Mouse (Mus musculus) small intestine, adult 2 months (tissue): ENCODE data around the gene Tmub2. TPM values are rescaled to one million over a fixed set of nuclear protein-coding genes. Genes with fewer than 3 reads are reported as not detected.

Source experiments
- H3K27ac ChIP-seq: fragments of 200-500 bp; 2 replicates; pipeline ENCODE4 v1.5.1; 2012; ENCODE audit warnings: low read depth, low read length, control low read depth, inconsistent platforms; ENCODE audit not compliant: insufficient read depth
- H3K27me3 ChIP-seq: fragments of 200-500 bp; 2 replicates; pipeline ENCODE4 v1.6.1; 2012; ENCODE audit warnings: mild to moderate bottlenecking, moderate library complexity, low read length, inconsistent platforms; ENCODE audit not compliant: control insufficient read depth, insufficient read depth
- H3K36me3 ChIP-seq: fragments of 200-500 bp; 2 replicates; pipeline ENCODE4 v1.6.1; 2012; ENCODE audit warnings: mild to moderate bottlenecking, low read length, control low read depth, inconsistent platforms; ENCODE audit not compliant: control insufficient read depth, insufficient read depth
- H3K4me1 ChIP-seq: fragments of 200-500 bp; 2 replicates; pipeline ENCODE4 v1.6.1; 2012; ENCODE audit warnings: low read length, inconsistent platforms, mixed read lengths; ENCODE audit not compliant: control insufficient read depth, insufficient read depth, insufficient read length
- H3K4me3 ChIP-seq: fragments of 200-500 bp; 2 replicates; pipeline ENCODE4 v1.5.1; 2012; ENCODE audit warnings: low read depth, mild to moderate bottlenecking, control low read depth, inconsistent platforms, low read length, moderate library complexity
- CTCF ChIP-seq: fragments of 200-500 bp; IDR thresholded peaks from 2 replicates; pipeline ENCODE4 v1.5.1; 2012; ENCODE audit warnings: low read depth, mild to moderate bottlenecking, control low read depth, inconsistent platforms, low read length, moderate library complexity, mixed read lengths; ENCODE audit not compliant: insufficient replicate concordance, insufficient read length; ENCODE audit errors: extremely low read depth
- POLR2A ChIP-seq: fragments of 200-500 bp; IDR thresholded peaks from 2 replicates; pipeline ENCODE4 v1.6.1; 2012; ENCODE audit warnings: low read depth, mild to moderate bottlenecking, control low read depth, inconsistent platforms, low read length, moderate library complexity
- WGBS: fragments of 180-500 bp; shearing (Covaris S2); methylation state at CpG from one replicate; pipeline ENCODE4 v1.1.7; 2018; 5-methylcytosine and 5-hydroxymethylcytosine counted together
- polyA plus RNA-seq: library from polyadenylated mRNA; depleted of rRNA; stranded (reverse); fragments of >200 nt; gene quantifications from 2 replicates; pipeline ENCODE4 v1.2.3, GENCODE M21; 2012

The Tmub2 gene
- polyA plus RNA-seq, 1 experiment: 60.2 TPM

DNA sequence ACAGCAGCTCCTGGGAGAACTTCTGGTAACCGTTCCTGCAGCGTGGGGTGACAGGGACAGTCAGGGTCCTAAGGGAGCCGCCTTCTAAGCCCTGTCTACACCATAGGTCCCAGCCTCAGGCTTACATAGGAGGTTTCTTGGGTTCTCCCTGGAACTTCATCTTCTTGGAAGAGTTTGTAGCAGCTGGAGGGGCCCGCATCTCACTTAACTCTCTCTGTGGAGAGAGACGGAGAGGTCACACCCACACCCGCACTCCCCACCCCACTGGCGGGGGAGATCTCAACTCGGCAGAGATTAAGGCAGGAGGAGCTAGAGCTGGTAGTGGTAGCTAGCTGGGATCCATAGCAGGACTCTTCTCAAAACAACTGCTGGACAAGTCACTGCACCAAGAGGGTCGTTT lies 23.4 kb downstream of the Tmub2 start:
- H3K4me1 ChIP-seq: peaks cover 21% of the 10 kb centered on the region
- WGBS: 76% methylated on average over 9 of the region's 9 CpGs
- H3K4me3 ChIP-seq: no peak overlapping the region
- H3K27ac ChIP-seq: no peak overlapping the region
- H3K36me3 ChIP-seq: peaks cover 29% of the 10 kb centered on the region
- TF ChIP-seq CTCF: no peak
- no peak for TF ChIP-seq POLR2A
- H3K27me3 ChIP-seq: no peaks in the 10 kb centered on the region

DNA sequence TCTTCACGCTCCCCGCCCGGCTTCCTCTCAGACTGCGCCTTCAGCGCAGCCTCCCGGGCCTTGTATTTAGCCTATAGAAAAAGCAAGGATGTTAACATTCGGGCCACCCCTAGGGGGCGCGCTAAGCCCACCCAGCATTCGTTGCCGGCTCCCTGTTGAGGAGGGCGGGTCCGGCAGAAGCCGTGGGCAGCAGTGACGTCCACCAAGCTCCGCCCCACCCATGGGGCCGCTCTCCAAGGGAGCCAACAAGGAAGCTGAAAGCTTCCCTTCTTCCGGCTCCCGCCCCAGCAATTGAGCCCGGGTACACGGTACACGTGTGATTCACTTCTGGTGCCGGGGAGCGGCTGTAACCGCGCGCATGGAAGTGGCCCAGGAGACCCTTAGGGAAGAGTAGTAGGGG lies 24.2 kb downstream of the Tmub2 start:
- H3K36me3 ChIP-seq: peaks cover 38% of the 10 kb centered on the region
- H3K4me1 ChIP-seq: peaks cover 21% of the 10 kb centered on the region
- H3K4me3 ChIP-seq: peak overlapping the region; percentile 62
- H3K27ac ChIP-seq: peak overlapping the region; percentile 43
- TF ChIP-seq POLR2A: no peak
- TF ChIP-seq CTCF: peak; percentile 99
- no peaks in the 10 kb centered on the region for H3K27me3 ChIP-seq
- under 1% methylated on average over 27 of the region's 27 CpGs for WGBS

DNA sequence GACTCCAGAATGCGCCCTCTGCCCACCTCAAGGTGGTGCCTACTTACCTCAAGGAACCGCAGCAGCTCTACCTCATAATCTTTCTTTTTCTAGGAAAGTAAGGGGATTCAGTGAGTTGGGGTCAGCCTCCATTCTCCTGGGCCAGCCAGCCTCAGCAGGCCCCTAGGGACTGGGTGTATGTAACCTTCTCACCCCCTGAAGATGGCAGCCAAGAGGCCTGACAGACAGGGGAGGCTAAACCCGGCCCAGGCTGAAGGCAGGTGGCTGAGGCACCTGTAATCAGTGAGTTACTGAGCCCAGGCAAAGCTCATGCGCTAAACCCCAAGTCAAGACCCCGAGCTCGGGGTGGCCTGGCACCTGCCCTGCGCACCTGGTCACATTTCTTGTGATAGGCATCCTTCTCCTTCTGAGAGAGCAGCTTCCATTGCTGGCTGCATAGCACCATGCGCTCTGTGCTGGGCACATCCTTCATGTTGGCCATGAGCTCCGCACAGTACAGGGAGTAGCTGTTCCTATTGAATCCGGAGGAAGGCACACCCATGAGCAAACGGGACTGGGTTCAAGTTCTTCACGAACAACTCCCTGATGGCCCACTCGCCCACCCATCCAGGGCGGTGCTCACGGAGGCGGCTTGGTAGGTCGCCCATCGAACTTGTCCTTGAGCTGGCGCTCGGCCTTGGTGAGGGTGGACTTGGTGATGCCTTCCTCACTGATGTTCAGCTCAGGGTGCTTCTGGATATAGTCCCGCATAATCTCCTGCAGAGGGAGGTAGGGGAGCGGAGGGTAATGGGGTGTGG lies 25.3 kb downstream of the Tmub2 start:
- H3K27me3 ChIP-seq: no peaks in the 10 kb centered on the region
- peaks cover 45% of the 10 kb centered on the region for H3K36me3 ChIP-seq
- TF ChIP-seq POLR2A (no peak), CTCF (no peak)
- 49% methylated on average over 22 of the region's 22 CpGs for WGBS
- H3K4me1 ChIP-seq: peaks cover 21% of the 10 kb centered on the region
- peak overlapping the region; percentile 43; the same call in 1 of the 2 replicates for H3K27ac ChIP-seq
- peak overlapping the region; percentile 62 for H3K4me3 ChIP-seq

DNA sequence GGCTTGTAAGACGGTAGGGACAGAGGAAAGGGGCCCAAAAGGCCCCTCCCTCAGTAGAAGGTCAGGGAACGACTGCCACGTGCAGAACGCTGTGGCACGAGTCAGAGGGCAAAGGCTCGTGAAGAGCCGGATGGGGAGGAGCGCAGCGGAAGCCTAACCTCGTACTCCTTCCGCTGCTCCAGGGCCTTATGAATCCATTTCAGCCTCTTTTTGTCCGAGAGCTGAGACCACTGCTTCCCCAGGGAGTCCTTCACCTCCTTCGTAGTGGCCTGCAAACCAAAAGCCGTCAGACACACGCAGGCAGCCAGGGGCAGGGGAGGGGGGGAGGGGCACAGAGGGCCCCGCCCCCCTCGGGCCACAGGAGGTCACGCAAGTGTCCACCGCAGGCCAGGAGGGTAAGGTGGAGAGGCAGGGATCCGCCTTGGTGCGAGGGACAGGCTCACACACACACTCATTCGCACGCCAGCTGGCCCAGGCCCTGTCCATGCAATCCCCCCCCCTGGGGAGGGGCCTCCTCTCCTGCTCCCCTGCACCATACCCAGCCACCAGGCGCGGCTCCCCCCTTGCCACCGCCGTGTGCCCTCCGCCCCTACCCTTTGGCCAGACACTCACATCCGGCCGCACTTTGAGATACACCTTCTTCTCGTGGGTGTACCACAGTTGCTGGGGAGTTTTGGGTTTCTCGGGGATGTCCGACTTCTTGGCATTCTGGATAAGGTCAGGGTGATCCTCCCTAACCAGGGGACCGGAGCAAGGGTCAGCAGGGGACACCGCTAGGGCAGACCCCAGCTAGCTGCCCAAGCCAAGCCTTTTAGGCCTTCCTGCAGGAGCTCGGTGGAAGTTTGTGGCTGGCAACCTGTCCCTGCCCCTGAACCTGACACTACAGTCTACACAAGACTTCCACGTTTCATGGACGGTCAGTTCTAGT lies 26.3 kb downstream of the Tmub2 start:
- Histone ChIP-seq H3K27ac (no peak overlapping the region), H3K27me3 (no peaks in the 10 kb centered on the region), H3K4me3 (peak overlapping the region; percentile 62), H3K4me1 (peaks cover 26% of the 10 kb centered on the region), H3K36me3 (peaks cover 47% of the 10 kb centered on the region)
- 42% methylated on average over 38 of the region's 38 CpGs for WGBS
- no peak for TF ChIP-seq POLR2A
- TF ChIP-seq CTCF: no peak

DNA sequence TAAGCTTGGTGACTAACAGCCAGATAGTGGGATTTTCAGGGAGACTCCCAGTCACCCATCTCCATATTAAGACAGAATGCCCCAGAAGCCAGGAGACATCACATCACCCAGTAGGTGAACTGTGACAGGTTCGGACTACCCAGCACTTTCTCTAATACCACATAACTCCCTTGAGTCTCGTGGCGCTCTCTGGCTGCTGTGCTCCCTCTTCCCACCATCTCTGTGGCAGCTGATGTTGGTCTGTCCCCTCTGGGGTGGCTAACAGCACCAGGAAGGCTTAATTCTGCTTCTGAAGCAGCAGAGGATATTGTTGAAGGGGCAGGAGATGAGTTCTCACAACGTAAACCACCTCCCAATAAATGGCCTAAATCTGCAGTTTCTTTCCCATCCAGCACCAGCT lies 27.2 kb downstream of the Tmub2 start:
- Histone ChIP-seq H3K4me1 (peaks cover 31% of the 10 kb centered on the region), H3K36me3 (peaks cover 39% of the 10 kb centered on the region), H3K27me3 (no peaks in the 10 kb centered on the region), H3K27ac (no peak overlapping the region), H3K4me3 (no peak overlapping the region)
- TF ChIP-seq POLR2A (no peak), CTCF (no peak)
- 91% methylated on average over 4 of the region's 4 CpGs for WGBS

DNA sequence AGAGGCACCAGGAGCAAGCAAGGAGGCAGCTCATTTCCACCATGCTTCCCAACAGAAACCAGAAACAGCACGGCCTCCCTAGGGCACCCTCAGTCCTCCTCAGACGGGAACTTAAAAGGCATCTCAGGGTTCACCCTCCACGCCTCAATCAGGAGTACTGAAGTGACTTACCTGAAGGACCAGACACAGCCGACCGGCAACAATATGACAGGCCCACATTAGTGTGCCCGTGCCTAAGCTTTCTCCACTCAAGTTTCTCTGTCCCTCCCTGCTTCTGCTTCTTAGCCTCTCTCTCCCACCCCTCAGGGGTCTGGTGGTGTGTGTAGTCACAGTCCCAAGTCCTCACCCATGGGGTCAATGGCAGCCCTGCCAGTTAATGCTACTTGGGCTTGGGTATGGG lies 27.9 kb downstream of the Tmub2 start:
- peaks cover 31% of the 10 kb centered on the region for H3K4me1 ChIP-seq
- no peak for TF ChIP-seq POLR2A
- no peak for TF ChIP-seq CTCF
- 75% methylated on average over 6 of the region's 6 CpGs for WGBS
- H3K27me3 ChIP-seq: no peaks in the 10 kb centered on the region
- peaks cover 33% of the 10 kb centered on the region for H3K36me3 ChIP-seq
- no peak overlapping the region for H3K4me3 ChIP-seq
- H3K27ac ChIP-seq: no peak overlapping the region

DNA sequence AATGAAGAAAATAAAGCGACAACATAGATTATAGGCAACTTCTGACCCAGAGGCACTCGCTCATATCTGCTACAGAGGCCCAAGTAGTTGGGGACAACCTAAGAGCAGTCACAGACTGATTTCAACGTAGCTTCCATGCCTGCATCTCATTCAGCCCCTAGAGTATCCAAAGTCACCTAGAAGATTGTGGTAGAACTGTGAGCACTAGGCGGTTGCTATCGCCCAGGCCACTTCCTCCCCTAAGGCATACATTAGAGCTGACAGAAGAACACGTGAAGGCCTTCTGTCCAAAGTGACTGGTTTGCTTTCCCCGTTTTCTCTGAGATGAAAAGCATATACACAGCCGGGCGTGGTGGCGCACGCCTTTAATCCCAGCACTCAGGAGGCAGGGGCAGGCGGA lies 29.6 kb downstream of the Tmub2 start:
- H3K27ac ChIP-seq: no peak overlapping the region
- H3K4me1 ChIP-seq: peaks cover 27% of the 10 kb centered on the region
- H3K4me3 ChIP-seq: no peak overlapping the region
- H3K27me3 ChIP-seq: no peaks in the 10 kb centered on the region
- TF ChIP-seq CTCF (no peak), POLR2A (no peak)
- H3K36me3 ChIP-seq: peaks cover 26% of the 10 kb centered on the region
- 78% methylated on average over 12 of the region's 12 CpGs for WGBS
